Mouse (Mus musculus): ENCODE data around the gene Col6a2. TPM values are rescaled to one million over a fixed set of nuclear protein-coding genes. Genes with fewer than 3 reads are reported as not detected.

The Col6a2 gene
- polyA plus RNA-seq, 1 experiment from 2014 or later, result 148 TPM

DNA sequence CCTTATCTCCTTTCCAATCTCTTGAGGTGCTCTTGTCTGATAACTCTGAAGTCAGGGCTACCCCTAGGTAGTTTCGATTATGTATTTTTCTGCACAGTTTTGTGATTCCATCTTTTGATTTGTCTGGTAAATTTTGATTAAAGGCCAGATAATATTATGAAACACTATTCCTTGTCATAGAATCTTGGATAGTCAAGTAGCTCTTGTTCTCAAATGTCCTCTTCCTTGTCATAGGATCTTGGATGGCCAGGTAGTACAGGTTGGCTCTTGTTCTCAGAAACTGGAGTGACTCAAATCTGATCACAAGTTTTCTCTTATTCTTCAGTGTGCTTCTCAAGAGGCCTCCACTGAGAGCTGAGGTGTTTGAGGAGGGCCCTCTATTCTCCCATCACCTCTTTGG lies 7.2 kb upstream of the Col6a2 start:
- Histone ChIP-seq H3K9me3 (ENCODE audit: control insufficient read depth, low read depth, low read length) (no peaks in the 10 kb centered on the region), H3K27me3 (ENCODE audit: control insufficient read depth, insufficient read depth, low read length) (no peaks in the 10 kb centered on the region), H3K4me3 (ENCODE audit: low read depth, low read length) (no peak overlapping the region), H3K9ac (replicated peaks; ENCODE audit: low read depth, low read length) (no peak overlapping the region), H3K4me1 (ENCODE audit: control insufficient read depth, insufficient read depth, low read length) (peaks cover 22% of the 10 kb centered on the region), H3K4me2 (replicated peaks; ENCODE audit: low read depth, low read length) (no peak overlapping the region), H3K27ac (ENCODE audit: low read length) (peak overlapping the region; percentile 18; the same call in 1 of the 2 replicates), H3K36me3 (ENCODE audit: control insufficient read depth, insufficient read depth, low read length) (no peaks in the 10 kb centered on the region)
- 79% methylated on average over 1 of the region's 1 CpGs for WGBS
- no peak for ATAC-seq (ENCODE audit: insufficient number of reproducible peaks, insufficient read depth, low FRiP score, low read depth)

DNA sequence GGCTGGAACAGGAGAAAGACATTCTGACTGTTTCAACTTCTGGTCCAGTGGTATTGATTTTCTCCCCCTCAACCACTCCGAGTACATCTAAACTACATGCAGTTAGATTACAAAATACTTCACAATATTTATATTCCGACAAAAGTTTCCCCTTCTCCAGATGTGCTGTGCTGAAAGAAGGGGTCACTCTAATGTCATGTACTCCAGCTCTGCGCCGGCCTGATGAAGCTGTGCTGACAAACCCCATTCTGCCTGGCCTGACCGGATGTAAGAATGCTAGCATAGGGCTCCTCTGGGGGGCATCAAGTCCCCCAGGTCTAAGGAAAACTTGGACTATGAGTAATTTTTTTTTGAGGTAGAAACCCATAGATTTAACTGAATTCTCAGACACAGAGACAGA lies 4.3 kb upstream of the Col6a2 start:
- Histone ChIP-seq H3K36me3 (ENCODE audit: control insufficient read depth, insufficient read depth, low read length) (no peaks in the 10 kb centered on the region), H3K27me3 (ENCODE audit: control insufficient read depth, insufficient read depth, low read length) (no peaks in the 10 kb centered on the region), H3K9me3 (ENCODE audit: control insufficient read depth, low read depth, low read length) (no peaks in the 10 kb centered on the region), H3K4me1 (ENCODE audit: control insufficient read depth, insufficient read depth, low read length) (peaks cover 15% of the 10 kb centered on the region; the same call in 1 of the 2 replicates), H3K4me3 (ENCODE audit: low read depth, low read length) (no peak overlapping the region), H3K4me2 (replicated peaks; ENCODE audit: low read depth, low read length) (no peak overlapping the region), H3K27ac (ENCODE audit: low read length) (peak overlapping the region; percentile 59; the same call in 1 of the 2 replicates), H3K9ac (replicated peaks; ENCODE audit: low read depth, low read length) (no peak overlapping the region)
- no peak for ATAC-seq (ENCODE audit: insufficient number of reproducible peaks, insufficient read depth, low FRiP score, low read depth)
- 45% methylated on average over 5 of the region's 5 CpGs for WGBS

DNA sequence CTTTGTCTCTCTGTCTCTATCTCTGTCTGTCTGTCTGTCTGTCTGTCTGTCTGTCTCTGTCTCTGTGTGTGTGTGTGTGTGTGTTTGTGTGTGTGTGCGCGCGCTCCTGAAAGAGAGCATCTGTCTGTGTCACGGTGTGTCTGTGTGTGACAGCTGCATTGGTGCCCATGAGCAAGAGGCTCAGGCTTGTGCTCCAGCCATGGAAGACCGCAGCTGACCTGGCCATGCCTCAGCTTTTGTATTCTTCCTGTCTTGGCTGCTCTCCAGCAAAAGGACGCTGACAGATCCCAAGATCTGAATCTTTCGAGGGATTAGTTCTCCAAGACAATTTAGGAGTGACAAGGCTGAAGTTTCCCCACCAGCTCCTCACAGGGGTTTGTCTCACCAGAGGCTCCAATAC lies 1.5 kb upstream of the Col6a2 start:
- Histone ChIP-seq H3K4me3 (ENCODE audit: low read depth, low read length) (no peak overlapping the region), H3K4me1 (ENCODE audit: control insufficient read depth, insufficient read depth, low read length) (peaks cover 19% of the 10 kb centered on the region; the same call in 1 of the 2 replicates), H3K36me3 (ENCODE audit: control insufficient read depth, insufficient read depth, low read length) (no peaks in the 10 kb centered on the region), H3K9ac (replicated peaks; ENCODE audit: low read depth, low read length) (no peak overlapping the region), H3K27me3 (ENCODE audit: control insufficient read depth, insufficient read depth, low read length) (no peaks in the 10 kb centered on the region), H3K27ac (ENCODE audit: low read length) (no peak overlapping the region), H3K9me3 (ENCODE audit: control insufficient read depth, low read depth, low read length) (no peaks in the 10 kb centered on the region), H3K4me2 (replicated peaks; ENCODE audit: low read depth, low read length) (no peak overlapping the region)
- WGBS, result 60% methylated on average over 7 of the region's 7 CpGs
- ATAC-seq (ENCODE audit: insufficient number of reproducible peaks, insufficient read depth, low FRiP score, low read depth), result no peak

DNA sequence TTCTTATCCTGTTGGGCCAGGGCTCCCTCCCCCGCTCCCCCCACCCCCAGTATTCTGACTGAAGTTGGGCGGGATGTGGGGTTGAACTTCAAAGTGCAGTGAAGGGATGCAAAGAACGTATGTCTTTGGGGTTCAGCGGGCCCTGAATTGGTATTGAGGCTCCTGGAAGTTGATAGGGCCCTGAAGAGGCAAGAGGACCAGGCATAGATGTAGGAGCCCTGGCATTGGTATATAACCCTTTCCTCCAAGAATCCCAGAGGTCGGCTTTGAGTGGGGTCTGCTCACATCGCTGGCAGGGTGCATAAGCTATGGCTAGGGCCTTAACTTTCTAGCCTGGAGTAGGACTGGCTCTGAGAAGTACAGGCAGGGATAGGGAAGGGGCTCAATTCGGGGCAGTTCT lies 304 bp upstream of the Col6a2 start:
- H3K9me3 ChIP-seq (ENCODE audit: control insufficient read depth, low read depth, low read length), result no peaks in the 10 kb centered on the region
- no peaks in the 10 kb centered on the region for H3K36me3 ChIP-seq (ENCODE audit: control insufficient read depth, insufficient read depth, low read length)
- H3K27me3 ChIP-seq (ENCODE audit: control insufficient read depth, insufficient read depth, low read length), result no peaks in the 10 kb centered on the region
- peaks cover 19% of the 10 kb centered on the region; the same call in 1 of the 2 replicates for H3K4me1 ChIP-seq (ENCODE audit: control insufficient read depth, insufficient read depth, low read length)
- H3K9ac ChIP-seq (replicated peaks; ENCODE audit: low read depth, low read length), result 0 out of 2 replicates have a peak overlapping the region, but pooled peaks have one; percentile 39
- no peak overlapping the region for H3K4me3 ChIP-seq (ENCODE audit: low read depth, low read length)
- 19% methylated on average over 7 of the region's 7 CpGs for WGBS
- no peak for ATAC-seq (ENCODE audit: insufficient number of reproducible peaks, insufficient read depth, low FRiP score, low read depth)
- peak overlapping the region; percentile 70 for H3K27ac ChIP-seq (ENCODE audit: low read length)
- H3K4me2 ChIP-seq (replicated peaks; ENCODE audit: low read depth, low read length), result peak overlapping the region; percentile 65; the same call in 1 of the 2 replicates

DNA sequence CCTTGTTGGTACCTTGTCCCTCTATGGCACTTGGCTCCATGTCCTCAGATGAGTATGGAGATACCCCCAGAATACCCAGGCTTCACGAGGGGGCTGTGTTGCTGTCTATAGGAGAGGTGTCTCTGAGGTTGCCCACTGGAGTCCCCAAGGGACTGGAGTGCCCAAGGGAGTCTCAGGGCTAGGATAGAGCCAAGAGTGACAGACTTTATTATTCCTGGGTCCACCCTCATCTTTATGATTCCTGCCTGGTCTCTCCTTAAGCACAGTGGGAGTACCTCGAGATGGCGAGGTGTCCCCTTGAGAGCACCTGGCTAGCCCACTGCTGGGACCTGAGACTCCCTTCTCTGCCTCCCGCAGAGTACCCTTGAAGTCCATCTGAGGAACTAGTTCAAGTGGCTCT lies 1.0 kb downstream of the Col6a2 start:
- ATAC-seq (ENCODE audit: insufficient number of reproducible peaks, insufficient read depth, low FRiP score, low read depth), result no peak
- Histone ChIP-seq H3K27ac (ENCODE audit: low read length) (peak overlapping the region; percentile 70; the same call in 1 of the 2 replicates), H3K27me3 (ENCODE audit: control insufficient read depth, insufficient read depth, low read length) (no peaks in the 10 kb centered on the region), H3K4me3 (ENCODE audit: low read depth, low read length) (peak overlapping the region; percentile 51), H3K4me1 (ENCODE audit: control insufficient read depth, insufficient read depth, low read length) (peaks cover 18% of the 10 kb centered on the region; the same call in 1 of the 2 replicates), H3K9me3 (ENCODE audit: control insufficient read depth, low read depth, low read length) (no peaks in the 10 kb centered on the region), H3K4me2 (replicated peaks; ENCODE audit: low read depth, low read length) (peak overlapping the region; percentile 65), H3K9ac (replicated peaks; ENCODE audit: low read depth, low read length) (peak overlapping the region; percentile 39), H3K36me3 (ENCODE audit: control insufficient read depth, insufficient read depth, low read length) (no peaks in the 10 kb centered on the region)
- WGBS, result 60% methylated on average over 4 of the region's 4 CpGs

DNA sequence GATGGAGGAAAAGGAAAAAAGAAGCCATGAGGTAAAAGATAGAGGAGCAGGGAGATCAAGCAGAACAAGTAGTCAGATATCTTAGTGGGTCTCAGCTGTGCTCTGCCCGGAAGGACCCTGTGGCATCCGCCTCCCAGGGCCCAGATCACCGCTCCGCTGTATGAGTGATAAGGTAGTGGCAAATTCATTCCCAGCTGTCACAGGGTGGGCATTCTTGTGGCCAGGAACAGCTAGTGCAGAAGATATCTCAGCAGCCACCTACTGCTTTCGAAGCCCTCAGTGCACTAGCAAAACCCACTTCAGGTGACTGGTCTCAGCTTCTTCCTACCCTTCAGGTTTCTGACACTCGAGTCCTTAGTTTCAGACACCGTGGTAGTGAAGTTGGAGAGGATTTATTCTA lies 11.0 kb downstream of the Col6a2 start:
- Histone ChIP-seq H3K36me3 (ENCODE audit: control insufficient read depth, insufficient read depth, low read length) (peaks cover 68% of the 10 kb centered on the region), H3K27me3 (ENCODE audit: control insufficient read depth, insufficient read depth, low read length) (no peaks in the 10 kb centered on the region), H3K9me3 (ENCODE audit: control insufficient read depth, low read depth, low read length) (no peaks in the 10 kb centered on the region), H3K4me3 (ENCODE audit: low read depth, low read length) (no peak overlapping the region), H3K4me2 (replicated peaks; ENCODE audit: low read depth, low read length) (no peak overlapping the region), H3K4me1 (ENCODE audit: control insufficient read depth, insufficient read depth, low read length) (no peaks in the 10 kb centered on the region), H3K27ac (ENCODE audit: low read length) (no peak overlapping the region), H3K9ac (replicated peaks; ENCODE audit: low read depth, low read length) (no peak overlapping the region)
- no peak for ATAC-seq (ENCODE audit: insufficient number of reproducible peaks, insufficient read depth, low FRiP score, low read depth)
- 74% methylated on average over 7 of the region's 7 CpGs for WGBS

DNA sequence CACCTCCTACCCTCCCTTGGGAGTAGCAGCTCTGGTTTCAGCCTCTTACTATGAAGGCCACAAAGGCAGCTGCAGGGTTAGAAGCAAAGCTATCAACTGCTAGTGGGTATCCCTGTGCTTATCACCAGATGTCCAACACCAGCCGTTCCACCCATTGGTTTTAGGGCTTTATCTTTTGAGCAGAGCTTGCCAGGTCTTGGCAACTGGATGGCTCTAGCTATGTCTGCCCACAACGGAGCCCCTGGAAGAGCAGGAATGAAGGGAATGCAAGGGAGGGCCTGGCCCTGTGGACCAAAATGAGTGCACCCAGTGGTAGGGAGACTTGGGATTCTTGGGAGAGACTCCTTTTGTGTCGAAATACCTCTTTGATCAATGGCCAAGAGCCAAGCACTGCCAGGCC lies 20.7 kb downstream of the Col6a2 start:
- no peaks in the 10 kb centered on the region for H3K27me3 ChIP-seq (ENCODE audit: control insufficient read depth, insufficient read depth, low read length)
- 67% methylated on average over 3 of the region's 3 CpGs for WGBS
- no peak overlapping the region for H3K4me3 ChIP-seq (ENCODE audit: low read depth, low read length)
- peaks cover 25% of the 10 kb centered on the region for H3K36me3 ChIP-seq (ENCODE audit: control insufficient read depth, insufficient read depth, low read length)
- no peak overlapping the region for H3K9ac ChIP-seq (replicated peaks; ENCODE audit: low read depth, low read length)
- no peak overlapping the region for H3K4me2 ChIP-seq (replicated peaks; ENCODE audit: low read depth, low read length)
- no peaks in the 10 kb centered on the region for H3K4me1 ChIP-seq (ENCODE audit: control insufficient read depth, insufficient read depth, low read length)
- no peak overlapping the region for H3K27ac ChIP-seq (ENCODE audit: low read length)
- ATAC-seq (ENCODE audit: insufficient number of reproducible peaks, insufficient read depth, low FRiP score, low read depth), result no peak
- H3K9me3 ChIP-seq (ENCODE audit: control insufficient read depth, low read depth, low read length), result no peaks in the 10 kb centered on the region

DNA sequence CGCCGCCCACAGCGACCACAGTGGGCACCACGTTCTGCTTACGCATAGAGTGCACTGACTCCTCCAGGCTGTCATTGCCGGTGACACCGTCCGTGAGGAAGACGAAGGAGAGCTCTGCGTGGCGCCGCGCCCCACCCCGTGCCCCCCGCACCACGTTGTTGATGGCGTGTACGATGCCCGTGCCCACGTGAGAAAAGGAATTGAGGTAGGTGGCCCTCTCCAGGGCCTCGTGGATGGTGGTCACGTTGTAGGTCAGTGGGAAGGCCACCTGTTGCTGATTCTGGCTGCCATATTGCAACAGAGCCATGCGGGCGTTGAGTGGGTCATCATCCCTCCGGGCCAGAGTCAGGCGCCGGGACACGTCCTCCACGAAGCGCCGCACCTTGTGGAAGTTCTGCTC lies 27.1 kb downstream of the Col6a2 start:
- H3K4me2 ChIP-seq (replicated peaks; ENCODE audit: low read depth, low read length), result no peak overlapping the region
- H3K27me3 ChIP-seq (ENCODE audit: control insufficient read depth, insufficient read depth, low read length), result no peaks in the 10 kb centered on the region
- H3K4me3 ChIP-seq (ENCODE audit: low read depth, low read length), result no peak overlapping the region
- H3K27ac ChIP-seq (ENCODE audit: low read length), result no peak overlapping the region
- peaks cover 3% of the 10 kb centered on the region for H3K36me3 ChIP-seq (ENCODE audit: control insufficient read depth, insufficient read depth, low read length)
- WGBS, result 93% methylated on average over 31 of the region's 31 CpGs
- H3K9ac ChIP-seq (replicated peaks; ENCODE audit: low read depth, low read length), result no peak overlapping the region
- H3K9me3 ChIP-seq (ENCODE audit: control insufficient read depth, low read depth, low read length), result no peaks in the 10 kb centered on the region
- H3K4me1 ChIP-seq (ENCODE audit: control insufficient read depth, insufficient read depth, low read length), result no peaks in the 10 kb centered on the region
- no peak for ATAC-seq (ENCODE audit: insufficient number of reproducible peaks, insufficient read depth, low FRiP score, low read depth)

DNA sequence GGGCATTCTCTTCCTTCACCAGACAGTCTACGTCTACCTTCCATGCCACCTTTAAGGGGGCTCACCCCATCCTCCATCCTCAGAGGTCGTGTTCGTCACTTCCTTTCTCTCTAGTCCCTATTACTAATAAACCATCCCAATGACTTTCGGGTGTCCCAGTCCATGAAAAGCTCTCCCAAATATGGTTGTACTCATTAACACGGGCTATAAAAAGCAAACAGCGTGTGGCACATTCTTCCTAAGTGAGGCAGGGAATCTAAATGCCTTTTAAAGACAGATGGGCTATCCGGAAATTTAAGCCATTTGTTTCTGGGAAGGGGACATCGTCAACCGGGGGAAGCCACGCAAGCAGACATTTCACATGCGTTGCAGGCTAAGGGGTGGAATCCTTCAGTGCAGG lies 33.2 kb downstream of the Col6a2 start:
- no peak for ATAC-seq (ENCODE audit: insufficient number of reproducible peaks, insufficient read depth, low FRiP score, low read depth)
- WGBS, result 81% methylated on average over 11 of the region's 11 CpGs
- no peaks in the 10 kb centered on the region for H3K36me3 ChIP-seq (ENCODE audit: control insufficient read depth, insufficient read depth, low read length)
- H3K4me1 ChIP-seq (ENCODE audit: control insufficient read depth, insufficient read depth, low read length), result no peaks in the 10 kb centered on the region
- H3K9ac ChIP-seq (replicated peaks; ENCODE audit: low read depth, low read length), result no peak overlapping the region
- H3K27me3 ChIP-seq (ENCODE audit: control insufficient read depth, insufficient read depth, low read length), result no peaks in the 10 kb centered on the region
- H3K9me3 ChIP-seq (ENCODE audit: control insufficient read depth, low read depth, low read length), result no peaks in the 10 kb centered on the region
- no peak overlapping the region for H3K4me2 ChIP-seq (replicated peaks; ENCODE audit: low read depth, low read length)
- no peak overlapping the region for H3K4me3 ChIP-seq (ENCODE audit: low read depth, low read length)
- H3K27ac ChIP-seq (ENCODE audit: low read length), result no peak overlapping the region
